Mouse (Mus musculus): ENCODE measurements around the gene Acsl4. TPM values are rescaled to one million over a fixed set of nuclear protein-coding genes. Genes with fewer than 3 reads are reported as not detected.
A peak's percentile ranks its signal among the peaks of the same experiment; 100 is the strongest.

The Acsl4 gene
- polyA plus RNA-seq, 1 experiment from 2014 or later, result 13.0 TPM

- ATAC-seq (ENCODE audit: extremely low read depth, insufficient number of reproducible peaks, low FRiP score, low TSS enrichment), result no peak
- Histone ChIP-seq H3K36me3 (no peaks in the 10 kb centered on the region), H3K9me3 (no peaks in the 10 kb centered on the region), H3K9ac (no peak overlapping the region), H3K4me3 (no peak overlapping the region), H3K27ac (replicated peaks) (no peak overlapping the region; the same call in 1 of the 2 replicates), H3K4me2 (peak overlapping the region; percentile 9; the same call in 1 of the 2 replicates), H3K4me1 (no peaks in the 10 kb centered on the region), H3K27me3 (replicated peaks) (no peaks in the 10 kb centered on the region)
- WGBS, result 51% methylated on average over 7 of the region's 7 CpGs
Observed at GRCm38 (mm10) chrX:142359031-142359430, 31.3 kb downstream of the Acsl4 start.

DNA sequence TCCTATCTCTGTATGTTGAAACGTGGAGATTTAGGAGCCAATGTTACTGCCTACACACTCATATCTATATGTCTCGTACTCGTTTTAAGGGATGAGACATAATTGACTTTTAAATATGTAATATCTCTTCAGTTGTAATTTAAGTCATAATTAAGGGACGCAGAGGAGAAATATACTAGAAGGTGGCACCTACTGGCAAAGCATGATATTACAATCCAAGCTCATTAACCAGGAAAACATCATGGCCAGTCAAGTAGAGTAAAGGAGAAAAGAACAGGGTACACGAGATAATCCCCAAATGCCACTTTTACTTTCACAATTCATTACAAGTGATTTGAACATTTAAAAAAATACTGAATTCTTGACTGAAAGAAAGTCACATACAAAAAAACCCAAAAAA is 31.9 kb downstream of the Acsl4 start:
- Histone ChIP-seq H3K27ac (replicated peaks) (no peak overlapping the region), H3K9me3 (no peaks in the 10 kb centered on the region), H3K36me3 (no peaks in the 10 kb centered on the region), H3K9ac (no peak overlapping the region), H3K4me1 (no peaks in the 10 kb centered on the region), H3K4me3 (no peak overlapping the region), H3K4me2 (no peak overlapping the region), H3K27me3 (replicated peaks) (no peaks in the 10 kb centered on the region)
- no peak for ATAC-seq (ENCODE audit: extremely low read depth, insufficient number of reproducible peaks, low FRiP score, low TSS enrichment)
- WGBS, result 71% methylated on average over 5 of the region's 5 CpGs

GRCm38 (mm10) chrX:142336207-142336606 is 54.1 kb downstream of the Acsl4 start:
- WGBS, result 86% methylated on average over 6 of the region's 6 CpGs
- Histone ChIP-seq H3K4me2 (no peak overlapping the region), H3K27me3 (replicated peaks) (no peaks in the 10 kb centered on the region), H3K36me3 (peaks cover 18% of the 10 kb centered on the region), H3K9ac (no peak overlapping the region), H3K27ac (replicated peaks) (no peak overlapping the region), H3K4me1 (no peaks in the 10 kb centered on the region), H3K4me3 (no peak overlapping the region), H3K9me3 (no peaks in the 10 kb centered on the region)
- no peak for ATAC-seq (ENCODE audit: extremely low read depth, insufficient number of reproducible peaks, low FRiP score, low TSS enrichment)

DNA sequence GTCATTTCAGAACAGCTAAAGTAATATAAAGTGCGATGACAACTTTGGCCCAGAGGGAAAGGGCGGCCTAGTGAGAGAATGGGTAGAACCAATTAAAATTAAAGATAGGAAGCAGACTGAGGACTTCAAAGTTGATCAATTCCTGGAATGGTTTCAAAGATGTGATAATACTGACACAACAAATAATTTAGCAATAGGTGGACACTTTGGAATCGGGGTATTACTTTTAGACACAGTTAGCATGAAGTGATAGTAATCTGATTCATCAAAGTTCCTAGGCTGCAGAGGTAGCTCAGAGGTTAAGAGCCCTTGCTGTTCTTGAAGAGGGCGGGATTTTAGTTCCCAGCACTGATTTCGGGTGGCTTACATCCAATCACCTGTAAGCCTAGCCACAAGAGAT is 54.8 kb downstream of the Acsl4 start:
- H3K36me3 ChIP-seq, result peaks cover 18% of the 10 kb centered on the region
- ATAC-seq (ENCODE audit: extremely low read depth, insufficient number of reproducible peaks, low FRiP score, low TSS enrichment), result no peak
- WGBS, result 84% methylated on average over 5 of the region's 5 CpGs
- H3K4me2 ChIP-seq, result no peak overlapping the region
- no peaks in the 10 kb centered on the region for H3K4me1 ChIP-seq
- H3K9me3 ChIP-seq, result no peaks in the 10 kb centered on the region
- no peak overlapping the region for H3K27ac ChIP-seq (replicated peaks)
- H3K4me3 ChIP-seq, result no peak overlapping the region
- no peaks in the 10 kb centered on the region for H3K27me3 ChIP-seq (replicated peaks)
- H3K9ac ChIP-seq, result no peak overlapping the region

- Histone ChIP-seq H3K27me3 (replicated peaks) (no peaks in the 10 kb centered on the region), H3K4me3 (no peak overlapping the region), H3K9me3 (no peaks in the 10 kb centered on the region), H3K4me2 (no peak overlapping the region), H3K9ac (no peak overlapping the region), H3K27ac (replicated peaks) (no peak overlapping the region), H3K36me3 (peaks cover 2% of the 10 kb centered on the region; the same call in 1 of the 2 replicates), H3K4me1 (no peaks in the 10 kb centered on the region)
- no peak for ATAC-seq (ENCODE audit: extremely low read depth, insufficient number of reproducible peaks, low FRiP score, low TSS enrichment)
- WGBS, result 70% methylated on average over 1 of the region's 2 CpGs
Observed at GRCm38 (mm10) chrX:142325760-142326159, 64.6 kb downstream of the Acsl4 start.

DNA sequence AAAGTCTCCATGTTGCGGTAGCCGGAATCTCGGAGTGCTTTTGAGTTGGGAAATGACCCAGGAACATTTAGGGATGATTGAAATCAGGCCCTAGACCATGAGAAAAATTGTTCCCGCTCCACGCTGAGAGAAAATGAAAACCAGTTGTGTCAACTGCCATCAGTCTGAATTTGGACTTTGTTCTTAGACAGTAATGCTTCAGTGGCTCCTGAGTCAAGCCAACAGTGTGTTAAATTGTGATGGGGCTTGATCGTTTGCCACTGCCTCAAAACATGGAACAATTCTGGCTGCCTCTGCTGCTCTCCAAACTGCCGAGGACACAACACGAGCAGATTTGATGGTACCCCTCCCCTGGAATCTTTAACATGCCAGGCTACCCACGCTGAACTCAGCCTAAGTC is 74.2 kb downstream of the Acsl4 start:
- WGBS, result 75% methylated on average over 9 of the region's 9 CpGs

DNA sequence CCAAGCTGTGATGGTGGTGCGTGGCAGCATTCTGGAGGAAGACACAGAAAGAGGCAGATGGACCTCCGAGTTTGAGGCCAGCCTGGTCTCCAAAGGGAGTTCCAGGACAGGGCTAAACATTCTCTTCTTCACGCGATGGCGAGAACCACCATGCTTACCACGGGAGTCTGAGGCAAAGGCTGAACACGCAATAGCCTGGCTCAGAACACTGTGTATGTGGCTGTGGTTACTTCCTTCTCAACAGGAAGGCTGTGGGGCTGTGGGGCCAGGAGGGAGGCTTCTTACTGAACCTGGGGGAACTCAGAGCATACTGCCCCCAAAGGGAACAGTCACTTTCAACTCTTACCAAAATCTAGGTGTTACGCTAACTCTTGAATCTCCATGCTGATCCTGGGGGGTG is 75.1 kb downstream of the Acsl4 start:
- Histone ChIP-seq H3K9ac (no peak overlapping the region), H3K36me3 (no peaks in the 10 kb centered on the region), H3K4me2 (no peak overlapping the region), H3K4me3 (no peak overlapping the region), H3K9me3 (no peaks in the 10 kb centered on the region), H3K27me3 (replicated peaks) (peaks cover 11% of the 10 kb centered on the region; the same call in 1 of the 2 replicates), H3K4me1 (no peaks in the 10 kb centered on the region), H3K27ac (replicated peaks) (no peak overlapping the region)
- no peak for ATAC-seq (ENCODE audit: extremely low read depth, insufficient number of reproducible peaks, low FRiP score, low TSS enrichment)
- WGBS, result 82% methylated on average over 8 of the region's 8 CpGs

More for the DNA sequence above, 74.2 kb downstream of the Acsl4 start:
- Histone ChIP-seq H3K9ac (no peak overlapping the region), H3K27ac (replicated peaks) (no peak overlapping the region), H3K9me3 (no peaks in the 10 kb centered on the region), H3K27me3 (replicated peaks) (peaks cover 7% of the 10 kb centered on the region; the same call in 1 of the 2 replicates), H3K4me1 (no peaks in the 10 kb centered on the region), H3K4me3 (no peak overlapping the region), H3K36me3 (no peaks in the 10 kb centered on the region), H3K4me2 (no peak overlapping the region)
- ATAC-seq (ENCODE audit: extremely low read depth, insufficient number of reproducible peaks, low FRiP score, low TSS enrichment), result no peak

DNA sequence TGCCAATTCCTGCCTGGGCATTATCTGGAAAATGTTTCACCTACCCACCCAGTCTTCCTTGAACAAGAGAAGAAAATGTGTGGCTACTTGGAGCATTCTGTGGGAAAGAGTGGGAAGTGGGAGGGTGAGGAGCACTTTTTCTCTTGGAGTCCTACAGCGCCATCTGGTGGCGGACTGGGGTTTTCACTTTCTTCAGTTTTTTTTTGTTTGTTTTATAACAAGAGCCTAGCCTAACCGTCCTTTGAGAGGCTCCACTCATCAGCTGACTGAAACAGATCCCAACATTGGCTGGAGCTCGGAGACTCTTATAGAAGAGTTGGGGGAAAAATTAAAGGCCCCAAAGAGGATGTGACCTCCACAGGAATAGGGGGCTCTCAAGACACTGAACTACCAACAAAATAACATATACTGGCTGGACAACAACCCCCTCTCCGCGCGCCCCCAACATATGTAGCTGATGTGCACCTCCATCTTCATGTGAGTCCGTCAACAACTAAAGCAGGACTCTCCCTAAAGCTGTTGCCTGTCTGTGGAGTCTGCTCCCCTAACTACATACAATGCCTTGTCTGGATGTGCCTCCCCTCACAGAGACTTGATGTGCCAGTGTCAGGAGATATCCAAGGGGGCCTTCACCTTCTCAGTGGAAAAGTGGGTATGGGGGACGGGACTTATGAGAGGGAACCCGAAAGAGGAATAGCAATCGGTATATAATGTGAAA is 75.9 kb downstream of the Acsl4 start:
- Histone ChIP-seq H3K4me3 (no peak overlapping the region), H3K27ac (replicated peaks) (no peak overlapping the region), H3K9me3 (no peaks in the 10 kb centered on the region), H3K4me1 (no peaks in the 10 kb centered on the region), H3K9ac (no peak overlapping the region), H3K36me3 (no peaks in the 10 kb centered on the region), H3K4me2 (no peak overlapping the region), H3K27me3 (replicated peaks) (peaks cover 11% of the 10 kb centered on the region; the same call in 1 of the 2 replicates)
- 49% methylated on average over 11 of the region's 11 CpGs for WGBS
- ATAC-seq (ENCODE audit: extremely low read depth, insufficient number of reproducible peaks, low FRiP score, low TSS enrichment), result no peak

DNA sequence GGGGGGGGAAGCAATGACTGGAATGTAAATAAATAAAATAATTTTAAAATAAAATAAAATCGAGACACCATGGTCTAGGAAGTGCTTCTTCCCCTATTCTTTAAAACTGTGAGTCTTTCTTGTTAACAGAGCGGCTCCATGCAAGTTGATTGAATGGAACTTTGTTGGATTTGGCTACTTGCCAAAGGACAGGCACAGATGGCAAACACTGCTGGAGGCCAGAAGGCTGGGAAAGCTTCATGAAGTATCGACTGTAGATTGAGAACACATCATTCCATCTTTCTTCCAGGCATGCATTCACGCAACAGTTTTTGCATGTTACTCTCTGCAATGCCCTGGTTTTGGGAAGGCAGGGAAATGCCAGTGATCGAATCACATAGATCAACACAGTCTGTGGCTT is 79.9 kb downstream of the Acsl4 start:
- no peak overlapping the region for H3K9ac ChIP-seq
- H3K27me3 ChIP-seq (replicated peaks), result peaks cover 43% of the 10 kb centered on the region
- no peak overlapping the region for H3K27ac ChIP-seq (replicated peaks)
- no peaks in the 10 kb centered on the region for H3K9me3 ChIP-seq
- ATAC-seq (ENCODE audit: extremely low read depth, insufficient number of reproducible peaks, low FRiP score, low TSS enrichment), result no peak
- no peaks in the 10 kb centered on the region for H3K36me3 ChIP-seq
- H3K4me1 ChIP-seq, result peaks cover 3% of the 10 kb centered on the region; the same call in 1 of the 2 replicates
- H3K4me3 ChIP-seq, result no peak overlapping the region
- 47% methylated on average over 5 of the region's 5 CpGs for WGBS
- no peak overlapping the region for H3K4me2 ChIP-seq

GRCm38 (mm10) chrX:142305869-142306581 is 84.3 kb downstream of the Acsl4 start, which contains the start of gene Kcne1l:
Gene Kcne1l (minus strand): TSS chrX:142306294.
- Histone ChIP-seq H3K27me3 (replicated peaks) (peaks cover 53% of the 10 kb centered on the region), H3K4me1 (peaks cover 3% of the 10 kb centered on the region; the same call in 1 of the 2 replicates), H3K36me3 (no peaks in the 10 kb centered on the region), H3K4me2 (peak within 1 kb of the TSS; percentile 71), H3K27ac (replicated peaks) (no peak within 1 kb of the TSS), H3K4me3 (peak within 1 kb of the TSS; percentile 42), H3K9ac (peak within 1 kb of the TSS; percentile 64), H3K9me3 (no peaks in the 10 kb centered on the region)
- ATAC-seq (ENCODE audit: extremely low read depth, insufficient number of reproducible peaks, low FRiP score, low TSS enrichment), result peak; percentile 31; the same call in 1 of the 2 replicates
- 27% methylated on average over 28 of the region's 33 CpGs for WGBS

- Histone ChIP-seq H3K4me1 (peaks cover 3% of the 10 kb centered on the region; the same call in 1 of the 2 replicates), H3K27me3 (replicated peaks) (peaks cover 49% of the 10 kb centered on the region), H3K4me2 (peak overlapping the region; percentile 71), H3K36me3 (no peaks in the 10 kb centered on the region), H3K9me3 (no peaks in the 10 kb centered on the region), H3K9ac (peak overlapping the region; percentile 64), H3K27ac (replicated peaks) (no peak overlapping the region), H3K4me3 (peak overlapping the region; percentile 42)
- WGBS, result 25% methylated on average over 35 of the region's 35 CpGs
- ATAC-seq (ENCODE audit: extremely low read depth, insufficient number of reproducible peaks, low FRiP score, low TSS enrichment), result no peak
Observed at GRCm38 (mm10) chrX:142305010-142305868, 85.1 kb downstream of the Acsl4 start.

Measured in heart, embryonic 13.5 days (tissue).